Mouse (Mus musculus): ENCODE data around the gene Olfr1012. TPM values are rescaled to one million over a fixed set of nuclear protein-coding genes. Genes with fewer than 3 reads are reported as not detected.
"Not testable (repeated sequence)": the region's sequence is repeated elsewhere in the genome, so short reads cannot be mapped to it uniquely, and the experiment has no call there.

Gene Olfr1012
- total RNA-seq (2017): not detected in 2 replicates

- ATAC-seq (replicated peaks; ENCODE audit: low read depth, poor library complexity, severe bottlenecking): no peak
Observed at GRCm38 (mm10) chr2:85762666-85763065, at the start of gene Olfr1012. TSS of gene Olfr1012 (minus strand) at chr2:85762766.

GRCm38 (mm10) chr2:85804501-85804900 lies 41.9 kb upstream of the Olfr1012 start:
- no peak for ATAC-seq (replicated peaks; ENCODE audit: low read depth, poor library complexity, severe bottlenecking)

GRCm38 (mm10) chr2:85802444-85802843 lies 39.9 kb upstream of the Olfr1012 start, which contains the start of gene Olfr1016:
TSS of gene Olfr1016 (minus strand) at chr2:85802544.
- no peak for ATAC-seq (replicated peaks; ENCODE audit: low read depth, poor library complexity, severe bottlenecking)

GRCm38 (mm10) chr2:85792331-85792730 lies 29.8 kb upstream of the Olfr1012 start:
- ATAC-seq (replicated peaks; ENCODE audit: low read depth, poor library complexity, severe bottlenecking): no peak

- ATAC-seq (replicated peaks; ENCODE audit: low read depth, poor library complexity, severe bottlenecking): no peak
Observed at GRCm38 (mm10) chr2:85781717-85782116, 19.2 kb upstream of the Olfr1012 start, which contains the start of gene Olfr1015. TSS of gene Olfr1015 (plus strand) at chr2:85782017.

GRCm38 (mm10) chr2:85772413-85772812 lies 9.8 kb upstream of the Olfr1012 start, which contains the start of gene Olfr1014:
TSS of gene Olfr1014 (plus strand) at chr2:85772713.
- ATAC-seq (replicated peaks; ENCODE audit: low read depth, poor library complexity, severe bottlenecking): no peak

- ATAC-seq (replicated peaks; ENCODE audit: low read depth, poor library complexity, severe bottlenecking): no peak
Observed at GRCm38 (mm10) chr2:85766798-85767197, 4.2 kb upstream of the Olfr1012 start, which contains the start of gene Olfr1013. TSS of gene Olfr1013 (plus strand) at chr2:85767098.

GRCm38 (mm10) chr2:85753822-85754221 lies 8.7 kb downstream of the Olfr1012 start:
- ATAC-seq (replicated peaks; ENCODE audit: low read depth, poor library complexity, severe bottlenecking): no peak

- peak; percentile 90 for ATAC-seq (replicated peaks; ENCODE audit: low read depth, poor library complexity, severe bottlenecking)
Observed at GRCm38 (mm10) chr2:85725793-85726192, 36.8 kb downstream of the Olfr1012 start.

- ATAC-seq (replicated peaks; ENCODE audit: low read depth, poor library complexity, severe bottlenecking): no peak
Observed at GRCm38 (mm10) chr2:85715119-85715518, 47.4 kb downstream of the Olfr1012 start, which contains the start of gene Olfr1009. TSS of gene Olfr1009 (plus strand) at chr2:85715419.

GRCm38 (mm10) chr2:85711159-85711558 lies 51.4 kb downstream of the Olfr1012 start:
- ATAC-seq (replicated peaks; ENCODE audit: low read depth, poor library complexity, severe bottlenecking): no peak

GRCm38 (mm10) chr2:85710680-85711079 lies 51.9 kb downstream of the Olfr1012 start:
- ATAC-seq (replicated peaks; ENCODE audit: low read depth, poor library complexity, severe bottlenecking): not testable (repeated sequence)

Other genes with a start within 250 kb of the Olfr1012 start
- gene 4833423E24Rik, start 243.7 kb downstream of the Olfr1012 start, total RNA-seq (2017): not detected in 2 replicates
- not detected in 2 replicates for gene Olfr996, start 183.6 kb downstream of the Olfr1012 start, total RNA-seq (2017)
- not detected in 2 replicates for gene Olfr998, start 173.8 kb downstream of the Olfr1012 start, total RNA-seq (2017)
- not detected in 2 replicates for gene Olfr1000, start 150.9 kb downstream of the Olfr1012 start, total RNA-seq (2017)
- not detected in 2 replicates for gene Olfr1002, start 112.1 kb downstream of the Olfr1012 start, total RNA-seq (2017)
- gene Olfr154, start 98.3 kb downstream of the Olfr1012 start, total RNA-seq (2017): not detected in 2 replicates
- gene Olfr1006, start 84.0 kb downstream of the Olfr1012 start, total RNA-seq (2017): not detected in 2 replicates
- gene Olfr1008, start 73.3 kb downstream of the Olfr1012 start, total RNA-seq (2017): not detected in 2 replicates
- not detected in 2 replicates for gene Olfr1009, start 47.3 kb downstream of the Olfr1012 start, total RNA-seq (2017)
- gene Olfr1013, start 4.3 kb upstream of the Olfr1012 start, total RNA-seq (2017): not detected in 2 replicates
- not detected in 2 replicates for gene Olfr1014, start 9.9 kb upstream of the Olfr1012 start, total RNA-seq (2017)
- not detected in 2 replicates for gene Olfr1015, start 19.3 kb upstream of the Olfr1012 start, total RNA-seq (2017)
- not detected in 2 replicates for gene Olfr1016, start 39.8 kb upstream of the Olfr1012 start, total RNA-seq (2017)
- not detected in 2 replicates for gene Olfr1018, start 55.7 kb upstream of the Olfr1012 start, total RNA-seq (2017)
- not detected in 2 replicates for gene Olfr1019, start 82.7 kb upstream of the Olfr1012 start, total RNA-seq (2017)
- not detected in 2 replicates for gene Olfr1020, start 84.3 kb upstream of the Olfr1012 start, total RNA-seq (2017)
- not detected in 2 replicates for gene Olfr1022, start 105.8 kb upstream of the Olfr1012 start, total RNA-seq (2017)
- gene Olfr1023, start 122.9 kb upstream of the Olfr1012 start, total RNA-seq (2017): not detected in 2 replicates
- not detected in 2 replicates for gene Olfr1024, start 142.3 kb upstream of the Olfr1012 start, total RNA-seq (2017)
- gene Olfr1025-ps1, start 152.4 kb upstream of the Olfr1012 start, total RNA-seq (2017): not detected in 2 replicates
- not detected in 2 replicates for gene Olfr1026, start 158.8 kb upstream of the Olfr1012 start, total RNA-seq (2017)
- gene Olfr1028, start 187.7 kb upstream of the Olfr1012 start, total RNA-seq (2017): not detected in 2 replicates
- gene Olfr1029, start 211.1 kb upstream of the Olfr1012 start, total RNA-seq (2017): not detected in 2 replicates
- not detected in 2 replicates for gene Olfr1030, start 216.5 kb upstream of the Olfr1012 start, total RNA-seq (2017)
- not detected in 2 replicates for gene Olfr1031, start 227.5 kb upstream of the Olfr1012 start, total RNA-seq (2017)
- not detected in 2 replicates for gene Olfr1032, start 242.8 kb upstream of the Olfr1012 start, total RNA-seq (2017)

Data from common myeloid progenitor, adult 5-6 weeks (primary cell).